Mouse (Mus musculus) embryonic facial prominence, embryonic 13.5 days (tissue): ENCODE measurements around the gene Ccn2. TPM values are rescaled to one million over a fixed set of nuclear protein-coding genes. Genes with fewer than 3 reads are reported as not detected.

Experiments
- ATAC-seq: fragments of 200-750 bp; cut with Nextera tagmentation; 2 replicates; pipeline ENCODE4 v1.8.0; 2017; ENCODE audit warnings: low read depth; ENCODE audit not compliant: insufficient number of reproducible peaks, insufficient read depth, low FRiP score, low TSS enrichment
- H3K27ac ChIP-seq: fragments of 300-500 bp; sonication (generic); 2 replicates; pipeline ENCODE4 v1.5.1; 2015; ENCODE audit warnings: moderate library complexity, mild to moderate bottlenecking, inconsistent platforms
- H3K27me3 ChIP-seq: fragments of 300-500 bp; sonication (generic); 2 replicates; pipeline ENCODE4 v1.6.1; 2015; ENCODE audit warnings: mild to moderate bottlenecking, inconsistent platforms
- H3K36me3 ChIP-seq: fragments of 300-500 bp; sonication (generic); 2 replicates; pipeline ENCODE4 v1.6.1; 2015; ENCODE audit warnings: mild to moderate bottlenecking, inconsistent platforms
- H3K4me1 ChIP-seq: fragments of 300-500 bp; sonication (generic); 2 replicates; pipeline ENCODE4 v1.6.1; 2015; ENCODE audit warnings: inconsistent platforms
- H3K4me2 ChIP-seq: fragments of 300-500 bp; sonication (generic); 2 replicates; pipeline ENCODE4 v1.6.1; 2015; ENCODE audit warnings: moderate library complexity, mild to moderate bottlenecking, inconsistent platforms
- H3K4me3 ChIP-seq: fragments of 300-500 bp; sonication (generic); 2 replicates; pipeline ENCODE4 v1.5.1; 2015; ENCODE audit warnings: mild to moderate bottlenecking, inconsistent platforms
- H3K9ac ChIP-seq: fragments of 300-500 bp; sonication (generic); 2 replicates; pipeline ENCODE4 v1.6.1; 2015; ENCODE audit warnings: mild to moderate bottlenecking, inconsistent platforms
- H3K9me3 ChIP-seq: fragments of 300-500 bp; sonication (generic); 2 replicates; pipeline ENCODE4 v1.6.1; 2016; ENCODE audit warnings: inconsistent platforms
- WGBS: fragments of 180-500 bp; shearing (Covaris S2); methylation state at CpG from one replicate; pipeline ENCODE4 v1.1.7; 2015; ENCODE audit warnings: mixed read lengths; 5-methylcytosine and 5-hydroxymethylcytosine counted together
- polyA plus RNA-seq: library from polyadenylated mRNA; unstranded; fragments of >200 nt; fragmentation: Nextera tagmentation; extraction: Ambion mirVana; gene quantifications from 2 replicates; pipeline ENCODE4 v1.2.1, GENCODE M21; 2015

The Ccn2 gene
- polyA plus RNA-seq, 1 experiment from 2014 or later: 25.3 TPM

GRCm38 (mm10) chr10:24631122-24631521 is 35.9 kb downstream of the Ccn2 start:
- Histone ChIP-seq H3K4me2 (no peak overlapping the region), H3K36me3 (no peaks in the 10 kb centered on the region), H3K4me3 (no peak overlapping the region), H3K9me3 (no peaks in the 10 kb centered on the region), H3K27ac (no peak overlapping the region), H3K9ac (no peak overlapping the region), H3K4me1 (peaks cover 5% of the 10 kb centered on the region), H3K27me3 (peaks cover 5% of the 10 kb centered on the region; the same call in 1 of the 2 replicates)
- ATAC-seq: no peak
- 92% methylated on average over 5 of the region's 5 CpGs for WGBS

GRCm38 (mm10) chr10:24634288-24634687 is 39.0 kb downstream of the Ccn2 start:
- Histone ChIP-seq H3K4me2 (no peak overlapping the region), H3K9ac (no peak overlapping the region), H3K4me3 (no peak overlapping the region), H3K4me1 (peaks cover 21% of the 10 kb centered on the region), H3K27ac (no peak overlapping the region), H3K36me3 (no peaks in the 10 kb centered on the region), H3K27me3 (peaks cover 2% of the 10 kb centered on the region; the same call in 1 of the 2 replicates), H3K9me3 (no peaks in the 10 kb centered on the region)
- ATAC-seq: no peak
- WGBS: 74% methylated on average over 9 of the region's 9 CpGs

GRCm38 (mm10) chr10:24635331-24635815 is 40.1 kb downstream of the Ccn2 start:
- no peaks in the 10 kb centered on the region for H3K27me3 ChIP-seq
- H3K4me1 ChIP-seq: peaks cover 24% of the 10 kb centered on the region
- H3K4me2 ChIP-seq: no peak overlapping the region
- H3K9ac ChIP-seq: no peak overlapping the region
- H3K36me3 ChIP-seq: no peaks in the 10 kb centered on the region
- WGBS: 72% methylated on average over 11 of the region's 11 CpGs
- no peak overlapping the region for H3K4me3 ChIP-seq
- ATAC-seq: no peak
- H3K27ac ChIP-seq: no peak overlapping the region
- no peaks in the 10 kb centered on the region for H3K9me3 ChIP-seq

- Histone ChIP-seq H3K4me3 (no peak overlapping the region), H3K36me3 (no peaks in the 10 kb centered on the region), H3K4me1 (peaks cover 24% of the 10 kb centered on the region), H3K9ac (no peak overlapping the region), H3K27me3 (no peaks in the 10 kb centered on the region), H3K4me2 (no peak overlapping the region), H3K27ac (no peak overlapping the region), H3K9me3 (no peaks in the 10 kb centered on the region)
- 88% methylated on average over 10 of the region's 10 CpGs for WGBS
- ATAC-seq: peak; percentile 45; the same call in 1 of the 2 replicates
These were observed 40.6 kb downstream of the Ccn2 start for GRCm38 (mm10) chr10:24635884-24636283.

DNA sequence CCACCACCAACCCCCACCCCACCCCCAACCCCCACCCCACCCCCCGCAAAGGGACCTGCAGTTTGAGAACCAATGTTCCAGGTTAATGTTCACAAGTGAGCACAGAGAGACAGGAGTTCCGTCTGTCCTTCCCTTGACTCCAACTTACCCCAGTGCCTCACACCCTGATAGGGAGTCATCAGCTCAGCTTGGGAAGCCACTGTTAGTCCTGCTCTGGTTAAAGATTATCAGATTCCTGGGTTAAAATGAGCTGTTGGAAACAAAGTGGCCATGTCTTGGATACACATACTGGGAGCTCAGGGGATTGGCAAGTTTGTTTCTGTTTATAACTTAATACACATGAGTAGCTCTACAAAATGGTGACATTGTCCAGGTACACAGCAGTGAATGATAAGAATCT is 41.7 kb downstream of the Ccn2 start:
- Histone ChIP-seq H3K4me3 (no peak overlapping the region), H3K4me2 (no peak overlapping the region), H3K36me3 (no peaks in the 10 kb centered on the region), H3K9me3 (no peaks in the 10 kb centered on the region), H3K27ac (no peak overlapping the region), H3K4me1 (peaks cover 24% of the 10 kb centered on the region), H3K27me3 (no peaks in the 10 kb centered on the region), H3K9ac (no peak overlapping the region)
- no peak for ATAC-seq
- whole genome bisulfite sequencing: 81% methylated on average over 2 of the region's 2 CpGs

DNA sequence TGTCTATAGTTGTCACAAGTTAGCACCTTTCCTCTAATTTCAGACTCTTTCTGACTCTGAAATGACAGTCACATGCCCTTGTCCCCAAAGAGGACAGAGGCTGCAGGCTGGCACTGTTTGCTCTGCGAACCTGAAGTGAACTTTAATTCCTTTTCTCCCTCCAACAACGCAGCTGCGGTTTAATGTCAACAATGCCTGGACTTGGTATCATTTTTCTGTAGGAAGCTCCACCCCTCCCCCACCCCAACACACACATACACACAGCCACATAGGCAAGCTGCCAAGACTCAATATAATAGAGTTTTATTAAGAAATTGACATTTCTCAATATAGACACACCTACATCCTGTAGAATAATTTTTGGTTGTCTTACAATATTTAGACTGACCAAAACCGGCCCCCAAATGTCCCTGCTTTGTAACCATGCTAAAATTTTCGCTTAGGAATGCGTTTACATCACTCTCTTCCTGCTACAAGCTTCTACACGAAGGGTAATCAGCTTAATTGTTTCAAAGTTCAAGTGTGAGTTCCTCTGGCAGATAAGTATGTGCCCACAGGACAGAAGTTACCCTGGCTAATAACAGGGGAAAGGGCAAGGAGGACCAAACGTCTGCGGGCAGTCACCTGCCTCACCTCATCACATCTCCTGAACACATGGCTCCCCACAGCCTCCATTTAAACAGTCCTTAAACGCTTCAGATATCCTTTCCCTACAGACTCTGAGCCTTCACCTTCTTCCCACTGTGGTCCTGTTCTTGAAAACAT is 43.2 kb downstream of the Ccn2 start:
- ATAC-seq: no peak
- H3K27me3 ChIP-seq: no peaks in the 10 kb centered on the region
- 27% methylated on average over 10 of the region's 10 CpGs for WGBS

GRCm38 (mm10) chr10:24639596-24639995 is 44.4 kb downstream of the Ccn2 start:
- no peaks in the 10 kb centered on the region for H3K36me3 ChIP-seq
- 64% methylated on average over 7 of the region's 7 CpGs for WGBS
- no peak overlapping the region for H3K27ac ChIP-seq
- ATAC-seq: no peak
- H3K4me3 ChIP-seq: no peak overlapping the region
- no peaks in the 10 kb centered on the region for H3K27me3 ChIP-seq
- H3K4me1 ChIP-seq: peaks cover 24% of the 10 kb centered on the region
- H3K9me3 ChIP-seq: no peaks in the 10 kb centered on the region
- no peak overlapping the region for H3K4me2 ChIP-seq
- no peak overlapping the region for H3K9ac ChIP-seq

More for the DNA sequence above, 43.2 kb downstream of the Ccn2 start:
- no peaks in the 10 kb centered on the region for H3K9me3 ChIP-seq
- H3K9ac ChIP-seq: no peak overlapping the region
- peak overlapping the region; percentile 33; the same call in 1 of the 2 replicates for H3K27ac ChIP-seq
- no peak overlapping the region for H3K4me2 ChIP-seq
- no peak overlapping the region for H3K4me3 ChIP-seq
- peaks cover 24% of the 10 kb centered on the region for H3K4me1 ChIP-seq
- H3K36me3 ChIP-seq: no peaks in the 10 kb centered on the region

GRCm38 (mm10) chr10:24640186-24640875 is 45.1 kb downstream of the Ccn2 start:
- WGBS: 74% methylated on average over 6 of the region's 6 CpGs
- no peaks in the 10 kb centered on the region for H3K9me3 ChIP-seq

DNA sequence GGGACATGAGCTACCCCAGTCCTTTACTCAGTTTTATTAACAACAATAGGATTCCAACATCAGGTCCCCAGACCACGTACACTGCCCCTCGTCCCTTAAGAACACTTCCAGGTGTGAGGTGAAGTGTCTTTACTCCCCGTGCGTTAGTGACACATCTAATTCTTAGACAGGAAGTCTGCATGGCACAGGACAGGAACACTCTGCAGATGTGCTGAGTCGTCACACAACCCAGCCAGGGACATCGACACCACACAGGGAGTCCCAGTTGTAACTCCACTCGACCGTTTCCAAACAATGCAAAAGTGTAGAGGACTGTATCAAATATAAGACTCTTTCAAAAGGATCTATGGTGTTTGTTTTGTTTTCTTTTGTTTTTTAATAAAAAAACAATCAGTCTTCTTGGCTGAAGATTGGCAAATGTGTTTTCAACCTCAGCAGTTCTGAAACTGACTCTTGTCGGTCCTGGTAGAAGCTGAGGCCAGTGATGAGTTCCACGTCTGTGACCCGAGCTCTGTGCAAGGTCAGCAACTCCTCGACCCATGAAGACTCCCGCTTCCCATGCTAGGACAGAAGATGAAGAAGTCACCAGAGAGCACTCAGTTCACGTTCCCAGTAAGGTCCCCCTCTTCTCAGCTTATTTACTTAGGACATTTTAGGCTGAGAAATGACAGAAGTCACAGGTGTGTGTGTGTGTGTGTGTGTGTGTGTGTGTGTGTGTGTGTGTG is 46.3 kb downstream of the Ccn2 start:
- ATAC-seq: no peak
- peaks cover 19% of the 10 kb centered on the region for H3K4me1 ChIP-seq
- H3K4me2 ChIP-seq: no peak overlapping the region
- H3K27ac ChIP-seq: no peak overlapping the region
- no peak overlapping the region for H3K4me3 ChIP-seq
- H3K27me3 ChIP-seq: no peaks in the 10 kb centered on the region
- H3K9ac ChIP-seq: no peak overlapping the region
- H3K9me3 ChIP-seq: no peaks in the 10 kb centered on the region
- WGBS: 57% methylated on average over 14 of the region's 14 CpGs
- no peaks in the 10 kb centered on the region for H3K36me3 ChIP-seq

More at GRCm38 (mm10) chr10:24640186-24640875, 45.1 kb downstream of the Ccn2 start:
- H3K4me2 ChIP-seq: no peak overlapping the region
- no peak for ATAC-seq
- H3K9ac ChIP-seq: no peak overlapping the region
- no peak overlapping the region for H3K4me3 ChIP-seq
- no peaks in the 10 kb centered on the region for H3K36me3 ChIP-seq
- H3K27me3 ChIP-seq: no peaks in the 10 kb centered on the region
- no peak overlapping the region for H3K27ac ChIP-seq
- H3K4me1 ChIP-seq: peaks cover 24% of the 10 kb centered on the region

DNA sequence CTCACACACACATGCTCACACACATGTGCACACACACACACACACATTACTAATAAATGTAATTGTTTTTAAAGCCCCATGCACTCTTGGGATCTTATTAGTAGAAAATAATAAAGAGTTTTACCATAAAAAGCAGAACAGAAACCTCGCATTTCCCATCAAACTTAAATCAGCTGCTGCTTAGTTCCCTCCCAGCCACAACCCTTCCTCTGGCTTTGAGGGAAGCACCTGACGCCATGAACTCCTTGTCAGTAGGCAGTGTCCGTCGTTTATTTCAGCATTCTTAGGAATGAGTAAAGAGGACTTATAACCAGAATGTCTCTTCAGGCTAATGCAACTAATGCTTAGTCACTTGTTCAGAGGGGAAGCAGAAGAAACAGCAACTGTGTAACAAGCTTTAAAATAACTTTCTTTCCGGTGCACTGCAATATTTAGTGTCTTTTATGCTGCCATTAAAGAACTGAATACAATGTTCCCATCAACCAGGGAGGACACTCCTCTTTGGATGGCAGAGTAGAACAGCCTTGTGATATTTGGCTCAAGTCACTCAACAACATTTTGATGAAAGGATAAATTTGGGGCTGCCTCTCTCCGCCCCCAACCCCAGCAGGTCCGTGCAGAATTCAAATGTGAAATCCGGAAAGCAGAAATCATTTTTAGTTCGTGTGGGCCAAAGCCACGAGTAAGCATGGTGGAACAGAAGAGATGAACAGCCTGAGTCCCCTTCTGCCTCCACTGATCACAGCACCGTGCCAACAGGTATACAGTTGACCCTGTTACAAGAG is 47.7 kb downstream of the Ccn2 start:
- peaks cover 16% of the 10 kb centered on the region for H3K4me1 ChIP-seq
- no peak overlapping the region for H3K4me3 ChIP-seq
- H3K9me3 ChIP-seq: no peaks in the 10 kb centered on the region
- H3K27me3 ChIP-seq: no peaks in the 10 kb centered on the region
- H3K36me3 ChIP-seq: no peaks in the 10 kb centered on the region
- no peak overlapping the region for H3K9ac ChIP-seq
- H3K4me2 ChIP-seq: no peak overlapping the region
- no peak for ATAC-seq
- no peak overlapping the region for H3K27ac ChIP-seq
- 82% methylated on average over 11 of the region's 11 CpGs for WGBS

- Histone ChIP-seq H3K4me2 (no peak overlapping the region), H3K9ac (no peak overlapping the region), H3K4me1 (no peaks in the 10 kb centered on the region), H3K27ac (no peak overlapping the region), H3K27me3 (no peaks in the 10 kb centered on the region), H3K36me3 (no peaks in the 10 kb centered on the region), H3K9me3 (no peaks in the 10 kb centered on the region), H3K4me3 (no peak overlapping the region)
- WGBS: 89% methylated on average over 8 of the region's 8 CpGs
- no peak for ATAC-seq
These were observed 49.9 kb downstream of the Ccn2 start for GRCm38 (mm10) chr10:24645169-24645568.
